Mouse (Mus musculus) CH12F3 (cell line): ENCODE results near the gene Rdh5.

Experiments
- in situ Hi-C: fragments of 300-500 bp; cut with MboI; formaldehyde crosslinking; loops from 2 replicates; pipeline ENCODE4 v1.14.3; 2020; ENCODE audit warnings: low sequenced_read_pairs

The Rdh5 gene

DNA sequence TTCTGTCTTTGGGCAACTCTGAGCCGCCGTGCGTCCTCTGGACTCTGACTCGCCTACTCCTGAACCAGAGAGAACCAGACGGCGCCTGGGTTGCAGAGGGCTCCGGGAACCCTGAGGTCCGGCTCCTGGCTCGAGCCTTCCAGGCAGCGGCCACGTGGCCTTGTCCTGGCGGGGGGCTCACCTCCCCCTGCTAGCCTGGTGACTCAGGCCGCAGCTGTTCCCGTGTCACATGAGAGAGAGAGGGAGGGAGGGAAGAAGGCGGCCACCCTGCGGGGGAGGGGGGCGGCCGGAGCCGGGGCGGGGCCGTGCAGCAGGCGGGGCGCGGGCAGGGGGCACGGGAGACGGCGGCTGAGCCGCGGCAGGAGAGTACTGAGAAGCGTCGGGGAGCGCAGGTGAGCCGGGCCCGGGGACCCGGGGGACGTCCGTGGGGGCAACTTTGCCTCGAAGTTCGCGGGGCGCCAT is 13.1 kb downstream of the Rdh5 start:
- in situ Hi-C loops, result no loop called here

DNA sequence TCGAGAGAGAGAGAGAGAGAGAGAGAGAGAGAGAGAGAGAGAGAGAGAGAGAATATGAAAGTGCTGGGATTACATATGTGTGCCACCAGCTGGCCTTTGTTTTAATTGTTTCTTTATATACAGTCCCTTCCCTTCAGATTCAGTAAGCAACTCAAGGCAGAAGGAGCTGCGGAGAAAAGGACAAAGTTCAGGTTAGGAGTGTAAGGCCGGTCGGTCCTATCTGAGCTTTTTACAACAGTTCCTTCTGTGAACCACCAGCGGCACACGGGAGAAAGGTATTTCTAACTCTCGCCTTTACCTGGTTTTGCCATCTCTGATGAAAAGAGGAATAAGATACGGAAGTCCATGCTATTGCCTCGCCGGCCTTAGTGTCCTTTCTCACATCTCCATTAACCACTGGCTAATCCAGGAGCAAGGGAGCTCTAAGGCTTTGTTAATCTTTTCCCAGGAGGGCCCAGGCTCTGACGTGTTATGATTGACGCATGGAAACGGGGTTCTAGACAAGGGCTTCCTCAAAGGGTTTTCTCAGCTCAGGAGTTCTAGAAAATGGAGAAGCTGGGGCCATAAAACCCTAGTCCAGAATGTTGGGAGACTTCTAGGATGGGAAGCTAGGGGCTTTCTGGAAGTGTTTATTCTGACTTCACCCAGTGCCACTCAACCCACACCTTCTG is 13.8 kb downstream of the Rdh5 start:
- in situ Hi-C loops, result no loop called here

DNA sequence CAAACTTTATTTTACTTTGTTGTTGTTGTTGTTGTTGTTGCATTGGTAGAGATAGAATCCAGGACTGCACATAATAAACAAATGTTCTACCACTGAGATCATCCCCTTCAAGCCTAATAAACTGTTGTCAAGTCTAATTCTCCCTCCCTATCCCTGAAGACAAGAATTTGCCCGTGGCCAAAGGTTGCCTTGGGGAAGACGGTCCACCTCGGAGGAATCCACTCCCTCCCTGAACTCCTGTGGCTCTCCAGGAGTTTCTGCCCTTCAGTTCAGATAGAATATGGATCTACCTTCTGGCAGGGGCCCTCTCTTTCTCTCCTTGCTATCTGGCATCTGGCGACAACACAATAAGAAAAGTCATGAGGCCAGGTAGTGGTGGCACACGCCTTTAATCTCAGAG is 17.9 kb downstream of the Rdh5 start:
- in situ Hi-C loops, result no loop called here

DNA sequence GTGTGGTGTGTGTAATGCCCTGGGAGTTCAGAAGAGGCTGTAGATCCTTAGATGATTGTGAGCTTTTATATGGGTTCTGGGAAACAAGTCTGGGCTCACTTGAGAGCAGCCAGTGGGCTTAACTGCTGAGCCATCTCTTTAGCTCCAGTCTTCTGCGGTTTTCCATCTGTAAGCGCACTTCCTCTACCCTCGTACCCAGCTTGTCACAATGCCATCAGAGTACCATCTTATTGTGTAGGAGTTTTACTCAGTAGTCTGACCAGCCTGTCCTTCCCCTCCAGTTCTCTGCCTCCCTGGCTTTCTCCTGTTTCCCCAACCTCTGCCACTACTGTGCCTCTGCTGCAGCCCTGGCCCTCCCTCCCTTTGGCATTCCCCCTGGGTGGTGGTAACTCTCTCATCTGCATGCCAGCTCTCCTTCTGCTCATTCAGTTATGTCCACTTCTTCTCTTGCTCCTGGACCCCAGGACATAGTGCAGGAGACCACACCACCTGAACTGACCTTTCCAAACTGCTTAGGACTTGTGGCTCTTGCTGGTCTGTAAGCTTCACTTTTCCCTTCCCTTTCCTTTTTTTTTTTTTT is 20.2 kb downstream of the Rdh5 start:
- in situ Hi-C loops, result no loop called here

DNA sequence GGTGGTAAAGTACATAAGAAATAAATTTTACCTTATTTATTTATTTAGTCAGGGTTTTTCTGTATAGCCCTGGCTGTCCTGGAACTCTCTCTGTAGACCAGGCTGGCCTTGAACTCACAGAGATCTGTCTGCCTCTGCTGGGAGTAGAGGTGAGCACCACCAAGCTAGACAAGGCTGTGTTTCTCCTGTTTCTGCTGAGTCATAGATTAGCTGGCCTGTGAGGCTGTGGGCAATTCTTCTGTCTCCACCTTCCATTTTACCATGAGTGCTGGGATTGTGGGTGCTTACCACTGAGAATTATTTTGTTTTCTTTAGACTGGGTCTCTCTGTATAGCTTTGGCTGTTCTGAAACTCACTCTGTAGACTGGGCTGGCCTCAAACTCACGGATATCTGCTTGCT is 21.3 kb downstream of the Rdh5 start:
- in situ Hi-C loops, result no loop called here

DNA sequence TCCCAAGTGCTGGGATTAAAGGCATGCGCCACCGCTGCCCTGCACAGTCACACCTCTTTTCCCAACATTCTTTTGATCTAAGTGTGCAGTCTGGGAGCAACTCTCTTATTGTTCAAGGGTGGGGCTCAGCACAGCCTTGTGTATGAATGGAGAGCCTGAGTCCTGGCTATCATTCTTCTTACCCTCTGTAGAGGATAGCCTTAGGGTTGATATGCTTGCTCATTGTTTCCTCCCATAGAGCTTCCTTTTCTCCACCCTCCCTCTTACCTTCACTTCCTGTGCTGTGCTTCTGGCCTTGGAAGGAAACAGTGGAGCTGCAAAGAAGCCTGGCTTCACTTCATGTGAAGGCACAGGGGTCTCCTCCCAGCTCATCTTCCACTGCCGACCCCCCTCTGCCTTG is 22.0 kb downstream of the Rdh5 start, which contains the start of gene Cd63:
Cd63 (plus strand) TSS at position 292 of the 400 bp plus-strand sequence.
- in situ Hi-C loops, result no loop called here

DNA sequence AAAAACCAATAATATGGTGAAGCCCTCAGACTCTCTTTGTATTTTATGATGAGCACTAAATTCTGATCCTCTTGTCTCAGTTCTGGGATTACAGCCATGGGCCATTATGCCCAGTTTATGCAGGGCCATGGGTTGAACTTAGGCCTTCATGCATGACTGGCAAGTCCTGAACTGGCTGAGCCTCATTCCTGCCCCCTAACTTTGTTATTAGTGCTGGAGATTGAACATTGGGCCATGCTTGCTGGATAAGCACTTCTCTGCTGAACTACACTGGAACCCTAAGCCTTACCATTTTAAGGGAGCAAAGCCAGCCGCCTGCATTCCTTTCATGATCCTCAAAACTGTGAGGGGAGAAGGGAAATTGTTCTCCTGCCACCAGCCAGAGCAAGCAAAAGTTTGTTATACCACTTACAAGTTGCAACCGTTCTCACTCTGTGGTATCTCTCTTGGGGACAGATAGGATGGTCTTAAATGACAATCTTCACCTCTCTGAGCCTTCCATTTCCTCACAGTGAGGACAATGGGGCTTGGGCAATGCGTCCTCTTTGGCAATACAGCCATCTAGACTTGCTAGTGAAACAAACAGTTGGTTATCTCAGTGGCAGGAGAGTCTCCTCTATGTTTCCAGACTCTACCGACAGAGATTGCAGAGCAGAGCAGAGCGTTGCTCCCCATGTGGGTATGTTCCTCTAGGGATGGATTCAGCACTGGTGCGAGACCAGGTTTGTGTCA is 22.8 kb downstream of the Rdh5 start:
- in situ Hi-C loops, result no loop called here

DNA sequence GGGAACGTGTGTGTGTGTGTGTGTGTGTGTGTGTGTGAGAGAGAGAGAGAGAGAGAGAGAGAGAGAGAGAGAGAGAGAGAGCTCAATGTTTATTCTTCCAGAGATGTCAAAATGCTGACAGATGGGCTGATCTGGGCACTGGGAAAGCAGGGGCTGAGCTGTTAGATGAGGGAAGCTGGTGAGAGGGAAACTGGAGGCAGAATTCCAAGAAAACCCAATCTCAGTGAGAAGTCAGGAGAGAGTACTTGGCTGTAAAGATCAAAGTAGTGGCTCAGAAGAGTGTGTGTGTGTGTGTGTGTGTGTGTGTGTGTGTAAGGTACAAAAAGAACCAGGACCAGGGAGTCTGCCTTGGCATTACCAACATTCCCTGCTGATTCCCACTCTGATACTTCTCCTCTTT is 25.2 kb downstream of the Rdh5 start:
- in situ Hi-C loops, result no loop called here

DNA sequence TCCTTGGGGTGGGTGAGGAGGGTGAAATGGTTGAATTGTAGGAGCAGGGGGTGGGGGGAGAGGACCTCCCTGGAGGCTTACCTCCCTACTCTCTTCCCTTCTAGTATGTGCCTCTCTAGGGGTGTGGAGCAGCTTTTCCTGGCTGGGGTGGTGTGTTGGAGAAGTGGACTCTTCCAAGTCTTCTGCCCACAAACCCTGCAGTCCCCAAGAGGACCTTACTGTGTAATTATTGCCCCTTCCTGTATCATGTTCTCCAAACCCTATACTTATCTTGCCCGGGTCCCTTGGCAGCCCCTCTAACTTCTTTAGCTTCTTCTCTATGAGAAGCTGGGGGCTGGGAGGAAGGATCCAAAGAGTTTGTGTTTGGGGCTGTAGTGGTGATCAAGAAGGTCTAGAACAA is 25.9 kb downstream of the Rdh5 start:
- in situ Hi-C loops, result no loop called here

DNA sequence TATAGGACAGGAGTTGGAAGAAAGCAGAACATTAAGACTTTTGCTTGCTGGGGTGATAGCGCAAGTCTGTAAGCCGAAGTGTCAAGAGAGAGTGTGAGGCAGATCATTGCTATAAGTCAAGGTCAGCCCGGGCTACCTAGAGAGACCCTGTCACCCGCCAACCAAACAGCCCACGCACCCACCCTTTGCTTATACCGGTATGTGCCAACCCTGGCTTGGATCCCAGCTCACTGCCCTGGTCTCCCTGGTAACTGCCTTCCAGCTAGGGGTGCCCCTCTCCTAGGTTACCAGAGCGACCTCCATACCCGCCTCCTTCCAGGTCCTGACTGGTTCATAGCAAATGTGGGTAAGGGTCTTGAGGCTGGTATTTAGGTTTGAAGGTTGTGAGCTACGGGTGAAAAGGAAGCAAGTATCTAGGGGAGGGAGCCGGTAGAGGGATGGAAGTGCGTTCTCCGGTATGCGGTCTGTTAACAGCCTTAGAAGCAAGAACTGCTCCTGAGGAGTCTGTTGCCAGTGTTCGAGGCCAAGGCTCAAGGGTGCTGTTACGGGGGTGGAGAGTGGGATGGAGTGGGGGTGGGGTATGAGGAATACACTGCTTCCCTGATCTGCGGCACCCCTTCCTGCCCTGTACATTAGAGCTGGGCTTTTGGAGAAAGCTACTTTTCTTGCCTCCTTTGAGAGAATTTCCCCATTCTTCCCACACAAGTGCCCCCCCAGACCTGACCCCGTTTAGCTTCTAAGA is 26.6 kb downstream of the Rdh5 start:
- in situ Hi-C loops, result no loop called here

DNA sequence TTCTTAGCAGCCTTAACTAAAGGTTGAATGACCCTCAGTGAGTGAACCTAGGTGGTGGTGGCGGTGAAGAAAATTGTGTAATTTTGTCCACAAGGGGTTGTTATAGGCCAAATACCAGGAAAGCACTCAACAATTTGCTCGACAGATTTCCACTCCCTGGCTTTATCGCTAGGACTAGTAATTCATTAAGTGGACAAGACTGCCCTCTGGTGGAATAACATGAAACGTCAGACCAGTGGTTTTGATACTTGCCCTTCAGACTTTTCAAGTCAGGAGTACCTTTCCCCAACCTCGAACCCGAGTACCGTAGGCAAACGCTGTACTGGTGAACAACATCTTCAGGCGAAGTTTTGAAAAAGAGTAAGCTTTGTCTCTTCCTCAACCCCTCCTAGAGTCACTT is 27.3 kb downstream of the Rdh5 start:
- in situ Hi-C loops, result no loop called here

DNA sequence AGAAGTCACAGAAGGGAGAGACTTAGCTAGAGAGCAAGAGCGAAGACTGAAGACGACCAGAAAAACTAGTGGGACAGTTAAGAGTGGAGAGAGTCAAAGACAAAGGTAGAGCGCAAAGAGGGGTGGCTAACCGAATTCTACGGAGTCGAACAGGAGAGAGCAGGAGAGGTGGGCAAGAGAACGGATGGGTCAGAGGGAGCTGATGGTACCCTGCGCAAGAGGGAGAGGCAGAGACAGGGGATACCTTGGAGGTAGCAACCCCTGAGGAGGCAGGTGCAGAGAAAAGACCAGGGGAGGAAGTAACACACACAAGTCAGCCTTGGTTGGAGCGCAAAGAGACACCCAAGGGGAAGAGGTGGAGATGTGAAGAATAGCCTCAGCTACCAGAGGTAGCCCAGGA is 30.4 kb downstream of the Rdh5 start:
- in situ Hi-C loops, result loop anchor here (5.0 kb wide), 1 partner anchor 50 kb away; no protein-coding TSS in a partner anchor

DNA sequence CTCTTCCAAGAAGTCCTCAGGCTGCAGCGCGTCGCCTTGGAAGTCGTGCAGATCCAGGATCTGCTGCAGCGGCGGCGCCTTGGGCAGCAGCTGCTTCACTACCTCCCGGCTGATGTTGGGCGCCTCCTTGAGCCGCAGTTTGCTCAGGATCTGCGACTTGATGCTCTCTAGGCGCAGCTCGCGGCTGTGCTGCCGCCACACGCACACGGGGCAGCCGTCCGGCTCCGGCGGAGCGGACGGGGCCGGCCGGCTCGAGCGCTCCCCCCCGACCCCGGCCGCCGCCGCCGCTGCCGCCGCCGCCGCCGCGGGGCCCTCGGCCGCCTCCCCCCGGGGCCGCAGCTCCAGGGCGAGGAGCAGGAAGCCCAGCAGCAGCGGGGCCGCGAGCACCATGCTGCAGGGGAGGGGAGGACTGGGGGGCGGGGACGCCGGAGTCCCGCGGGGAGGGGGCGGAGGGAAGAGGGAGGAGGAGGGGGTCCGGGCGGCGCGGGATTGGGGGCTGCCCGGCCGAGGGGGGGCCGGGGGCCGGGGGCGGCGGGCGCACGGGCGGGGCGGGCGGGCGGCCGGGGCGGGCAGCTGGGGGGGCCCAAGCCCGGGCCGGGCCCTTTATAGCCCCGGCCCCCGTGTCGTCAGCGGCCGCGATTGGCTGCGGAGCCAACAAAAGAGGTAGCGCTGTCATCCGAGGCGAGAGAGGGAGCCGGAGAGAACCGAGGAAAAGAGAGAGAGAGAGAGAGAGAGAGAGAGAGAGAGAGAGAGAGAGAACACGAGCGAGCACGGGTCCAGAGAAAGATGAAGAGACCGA is 31.2 kb downstream of the Rdh5 start, which contains the start of gene Gdf11:
Gdf11 (minus strand) TSS at position 423 of the 799 bp plus-strand sequence.
- in situ Hi-C loops, result loop anchor here (5.0 kb wide), 1 partner anchor 49 kb away; no protein-coding TSS in a partner anchor

DNA sequence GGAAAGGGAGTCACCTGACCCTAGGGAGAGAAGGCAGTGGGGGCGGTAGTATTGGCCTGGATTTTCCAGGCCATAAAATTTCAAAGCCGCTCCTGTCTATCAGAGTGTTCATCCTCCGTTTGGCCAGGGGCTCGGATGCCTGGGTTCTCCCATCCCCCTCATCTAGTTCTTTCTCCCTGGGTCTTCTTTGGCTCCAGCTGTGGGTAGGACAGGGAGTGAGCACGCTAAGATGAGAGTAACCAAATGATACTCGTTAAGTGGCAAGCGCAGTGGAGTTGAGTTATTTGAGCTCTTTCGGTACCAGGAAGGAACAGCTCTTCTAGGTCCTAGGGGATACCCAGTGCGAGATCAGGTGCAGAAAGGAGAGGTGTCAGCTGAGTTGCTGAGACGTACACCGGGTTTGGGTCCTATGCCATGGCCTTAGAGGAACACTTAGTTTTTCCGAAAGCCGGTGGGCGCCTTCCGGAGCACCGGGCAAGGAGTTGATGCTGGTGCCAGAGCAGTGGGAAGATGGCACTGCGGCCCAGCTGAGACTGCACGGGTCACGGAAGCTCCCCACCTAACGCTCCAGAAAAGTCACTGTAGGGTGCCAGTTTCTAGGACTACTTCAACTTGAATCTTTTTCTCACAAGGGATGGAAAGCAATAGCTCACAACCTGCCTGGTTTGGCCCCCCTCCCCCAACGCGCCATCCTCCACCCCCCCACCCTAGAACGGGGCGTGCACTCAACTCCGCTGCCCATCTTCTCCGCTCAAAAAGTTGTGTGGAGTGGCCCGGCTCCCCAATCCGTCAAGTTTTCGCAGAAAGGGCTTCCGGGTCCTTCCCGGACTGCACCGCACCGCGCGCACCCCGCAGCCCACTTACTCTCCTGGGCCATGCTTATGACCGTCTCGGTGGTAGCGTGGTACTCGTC is 32.0 kb downstream of the Rdh5 start:
- in situ Hi-C loops, result loop anchor here (5.0 kb wide), 1 partner anchor 48 kb away; no protein-coding TSS in a partner anchor

DNA sequence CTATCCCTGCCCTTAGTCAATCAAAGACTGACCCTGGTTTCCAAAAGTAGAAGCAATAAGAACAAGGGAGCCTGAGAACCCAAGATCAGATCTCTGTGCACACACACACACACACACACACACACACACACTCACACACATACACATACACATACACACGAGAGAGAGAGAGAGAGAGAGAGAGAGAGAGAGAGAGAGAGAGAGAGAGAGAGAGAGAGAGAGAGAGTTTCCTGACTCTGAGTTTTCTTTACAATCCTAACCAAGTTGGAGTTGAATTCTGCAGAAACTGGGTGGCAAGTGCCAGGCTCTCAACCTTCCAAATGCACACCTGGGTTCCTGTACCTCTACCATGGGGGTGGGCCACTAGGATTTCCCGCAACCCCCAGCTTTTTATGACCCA is 32.8 kb downstream of the Rdh5 start:
- in situ Hi-C loops, result loop anchor here (5.0 kb wide), 1 partner anchor 48 kb away; no protein-coding TSS in a partner anchor

DNA sequence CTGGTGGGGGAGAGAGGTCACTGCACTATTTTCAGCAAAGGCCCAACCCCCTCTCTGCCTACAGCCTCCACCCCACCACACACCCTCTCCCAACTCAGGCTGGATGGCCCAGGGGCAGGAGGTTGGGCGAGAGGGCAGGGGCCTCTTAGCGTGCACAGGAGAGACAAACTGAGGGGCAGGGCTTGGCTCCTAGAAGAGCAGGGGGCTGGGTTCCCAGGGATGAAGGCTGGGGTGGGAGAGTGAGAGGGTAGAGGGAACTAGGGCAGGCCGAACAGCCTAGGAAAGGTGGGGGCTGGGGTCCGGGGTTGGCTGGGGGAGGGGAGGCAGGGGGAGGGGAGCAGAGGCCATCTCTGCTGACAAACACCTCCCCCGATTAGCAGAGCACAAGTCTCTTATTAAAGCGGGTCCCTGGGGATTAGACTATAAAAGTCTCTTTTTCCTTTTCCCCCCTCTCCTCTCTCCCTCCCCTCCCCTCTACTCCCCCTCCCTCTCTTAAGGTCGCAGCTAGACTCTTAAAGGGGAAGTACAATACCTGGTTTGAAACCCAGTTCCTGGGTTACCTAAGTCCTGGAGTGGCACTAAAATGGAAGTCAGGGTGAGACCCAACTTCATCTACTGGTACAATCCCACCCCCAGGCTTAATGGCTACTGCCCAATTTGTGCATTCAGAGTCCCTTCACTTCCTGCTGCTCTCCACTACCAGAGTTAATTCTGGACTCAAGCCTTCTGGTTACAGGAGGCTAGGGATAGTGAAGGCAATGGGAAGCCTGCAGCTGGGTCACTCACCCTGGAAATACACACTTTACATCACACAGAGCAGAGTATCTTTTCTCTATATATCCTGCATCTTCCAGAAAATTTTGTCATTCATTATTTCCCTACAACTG is 33.5 kb downstream of the Rdh5 start:
- in situ Hi-C loops, result no loop called here

DNA sequence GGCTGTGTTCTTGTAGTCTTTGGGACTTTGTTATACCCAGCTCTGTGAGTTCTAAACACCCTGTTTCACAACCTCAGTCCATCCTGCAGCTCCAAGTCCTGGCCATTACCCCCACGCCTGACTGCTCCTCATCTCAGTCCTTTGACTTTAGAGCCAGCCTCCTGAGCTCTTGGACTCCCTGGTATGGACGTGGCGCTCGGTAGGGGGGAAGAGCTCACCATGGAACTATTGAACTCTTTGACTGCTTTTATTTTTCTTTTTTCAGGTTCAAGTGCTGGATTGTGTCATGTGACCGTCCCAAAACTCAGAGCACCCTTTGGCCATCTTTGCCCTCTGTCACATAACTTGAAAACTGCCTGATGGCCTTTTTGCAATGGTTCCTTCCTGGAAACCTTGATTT is 40.6 kb downstream of the Rdh5 start:
- in situ Hi-C loops, result no loop called here

DNA sequence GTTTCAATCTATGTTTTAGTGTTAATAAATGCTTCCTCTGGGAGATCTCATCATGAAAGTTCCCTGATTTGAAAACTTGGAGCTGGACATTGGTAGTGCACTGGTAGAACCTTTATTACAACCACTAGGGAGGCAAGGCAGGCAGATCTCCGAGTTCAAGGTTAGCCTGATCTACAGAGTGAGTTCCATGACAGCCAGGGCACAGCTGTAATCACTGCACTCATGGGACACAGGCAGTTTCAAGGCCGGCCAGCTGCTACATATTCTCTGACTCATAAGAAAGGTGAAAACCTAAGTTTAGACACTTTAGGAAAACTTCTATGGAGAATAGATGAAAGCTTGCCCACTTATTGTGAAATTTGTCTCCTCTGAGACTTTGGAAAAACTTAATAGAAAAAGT is 43.9 kb downstream of the Rdh5 start:
- in situ Hi-C loops, result no loop called here
